Mouse (Mus musculus): ENCODE measurements around the gene Agtr1b.
A peak's percentile ranks its signal among the peaks of the same experiment; 100 is the strongest.

The Agtr1b gene

GRCm38 (mm10) chr3:20366558-20367522, at the start of gene Agtr1b:
Gene Agtr1b, minus strand, starts transcription at chr3:20367177.
- DNase-seq: peak; percentile 26 to 29

DNA sequence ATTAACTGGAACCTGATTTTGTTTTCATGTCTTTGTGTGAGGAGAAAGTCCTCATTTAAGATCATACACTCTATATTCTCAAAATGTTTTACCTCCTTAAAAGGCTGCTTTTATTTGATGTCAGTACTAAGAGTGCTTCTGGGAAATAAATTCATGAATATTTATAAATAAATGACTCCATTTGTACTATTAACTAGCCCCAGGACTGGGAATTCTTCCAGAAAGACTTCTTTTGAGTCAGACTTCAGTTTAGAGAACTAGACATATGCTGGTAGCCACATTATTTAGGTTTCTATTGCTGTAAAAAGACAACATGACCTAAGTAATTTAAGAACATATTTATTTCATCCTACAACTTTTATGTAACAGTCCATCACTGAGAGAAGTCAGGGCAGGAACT, 13.4 kb downstream of the Agtr1b start:
- DNase-seq: no peak

DNA sequence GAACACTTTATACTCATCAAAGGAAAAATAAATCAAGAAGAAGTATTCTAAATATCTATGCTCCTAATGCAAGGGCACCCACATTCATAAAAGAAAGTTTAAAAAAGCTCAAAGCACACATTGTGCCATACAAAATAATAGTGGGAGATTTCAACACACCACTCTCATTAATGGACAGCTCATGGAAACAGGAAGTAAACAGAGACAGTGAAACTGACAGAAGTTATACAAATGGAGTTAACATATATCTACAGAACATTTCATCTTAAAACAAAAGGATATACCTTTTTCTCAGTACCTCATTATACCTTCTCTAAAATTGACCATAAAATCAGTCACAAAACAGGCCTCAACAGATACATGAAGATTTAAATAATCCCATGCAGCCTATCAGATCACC, 18.8 kb downstream of the Agtr1b start:
- no peak for DNase-seq

DNA sequence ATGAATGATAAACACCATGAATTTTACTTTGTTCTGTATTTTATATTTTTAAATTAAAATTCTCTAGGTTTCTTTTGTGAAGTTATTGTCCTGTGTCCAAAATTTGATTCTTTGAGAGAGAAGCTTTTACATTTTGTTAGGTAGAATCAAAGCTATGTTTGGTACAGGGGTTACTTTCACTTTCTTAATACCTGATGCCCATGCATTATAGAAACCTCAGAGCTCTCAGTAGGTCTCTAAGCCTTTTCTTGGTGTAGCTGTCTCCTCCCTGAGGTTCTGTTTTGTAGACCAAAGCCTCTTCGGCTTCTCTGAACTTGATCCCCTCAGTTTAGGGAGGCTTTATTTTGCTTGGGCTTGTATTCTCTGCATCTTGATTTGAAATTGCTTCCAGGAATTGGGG, 26.6 kb downstream of the Agtr1b start:
- no peak for DNase-seq

DNA sequence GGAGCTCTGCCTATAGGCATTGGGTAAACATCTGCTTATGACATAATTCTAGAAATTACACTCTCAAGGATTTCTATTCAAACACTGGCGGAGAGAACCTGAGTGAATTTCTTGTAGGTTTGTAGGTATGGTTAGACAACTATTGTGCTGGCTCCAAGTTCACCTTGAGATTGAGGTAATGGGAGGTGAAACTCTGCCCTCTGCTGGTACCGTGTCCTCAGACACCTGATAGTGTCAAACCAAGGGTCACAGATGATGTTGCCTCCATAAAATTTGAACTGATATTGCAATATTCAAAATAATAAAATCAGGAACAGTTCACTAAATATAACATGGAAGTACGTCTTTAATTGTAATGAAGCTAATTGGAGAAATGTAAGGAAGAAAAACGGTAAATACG, 32.3 kb downstream of the Agtr1b start:
- DNase-seq: peak in 1 of 2 experiments; percentile 4

- no peak for DNase-seq
These were observed 49.7 kb downstream of the Agtr1b start for GRCm38 (mm10) chr3:20317233-20317632.

DNA sequence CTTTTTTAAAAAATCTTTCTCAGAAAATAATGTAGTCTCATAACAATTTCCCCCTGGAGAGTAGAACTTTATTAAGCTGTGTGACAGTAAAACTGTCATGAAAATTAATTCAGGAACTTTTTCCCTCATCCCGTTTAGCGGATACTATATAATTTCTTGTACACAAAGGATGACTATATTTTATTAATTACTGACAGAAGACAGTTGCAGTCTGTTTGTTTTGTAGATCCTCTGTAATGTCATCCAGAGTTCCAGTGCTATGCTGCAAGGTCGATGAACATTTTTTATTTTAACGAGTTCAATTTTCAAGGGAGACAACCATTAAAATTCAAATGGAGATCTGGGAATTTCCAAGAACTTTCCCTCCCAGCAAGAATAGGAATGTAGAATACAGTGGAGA, 57.8 kb downstream of the Agtr1b start:
- DNase-seq: no peak

- DNase-seq: no peak
These were observed 59.7 kb downstream of the Agtr1b start for GRCm38 (mm10) chr3:20307256-20307655.

GRCm38 (mm10) chr3:20304758-20305352, 62.1 kb downstream of the Agtr1b start:
- no peak for DNase-seq

DNA sequence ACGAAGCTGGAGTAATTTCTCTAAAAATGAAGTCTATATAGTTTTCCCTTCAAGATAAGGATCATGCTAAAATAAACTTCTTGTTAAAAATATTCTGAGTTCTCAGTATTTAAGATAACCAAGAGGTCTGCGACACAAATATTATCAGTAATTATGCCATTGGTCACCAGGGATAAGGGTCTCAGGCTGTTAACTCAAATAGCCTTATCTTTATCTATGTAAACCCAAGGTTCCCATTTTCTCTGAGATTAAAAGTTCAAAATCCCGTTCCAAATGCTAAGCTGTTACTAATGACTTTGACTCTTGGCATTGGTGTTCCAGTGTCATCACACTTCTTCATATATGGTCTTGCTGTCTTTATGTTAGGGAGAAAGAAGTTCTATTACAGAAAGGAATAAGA, 71.4 kb downstream of the Agtr1b start:
- DNase-seq: no peak

GRCm38 (mm10) chr3:20294542-20295348, 72.2 kb downstream of the Agtr1b start:
- no peak for DNase-seq

- no peak for DNase-seq
These were observed 75.6 kb downstream of the Agtr1b start for GRCm38 (mm10) chr3:20291370-20291769.

- DNase-seq: no peak
These were observed 78.2 kb downstream of the Agtr1b start for GRCm38 (mm10) chr3:20288761-20289160.

DNA sequence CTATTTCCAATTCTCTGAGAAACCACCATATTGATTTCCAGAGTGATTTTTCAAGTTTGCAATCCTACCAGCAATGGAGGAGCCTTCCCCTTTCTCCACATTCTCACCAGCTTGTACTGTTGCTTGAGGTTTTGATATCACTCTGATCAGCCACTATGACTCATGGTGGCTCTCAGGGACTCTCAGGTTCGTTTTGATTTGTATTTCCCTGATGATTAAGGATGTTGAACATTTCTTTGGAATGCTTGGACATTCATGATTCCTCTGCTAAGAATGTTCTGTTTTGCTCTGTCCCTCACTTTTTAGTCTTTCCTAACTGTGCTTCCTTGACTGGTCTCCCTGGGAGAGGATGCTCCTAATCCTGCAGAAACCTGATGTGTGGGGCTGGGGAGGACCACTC, 85.2 kb downstream of the Agtr1b start:
- no peak for DNase-seq

- no peak for DNase-seq
These were observed 91.3 kb downstream of the Agtr1b start, which contains the start of gene Cpb1 for GRCm38 (mm10) chr3:20275633-20276032. Gene Cpb1, minus strand, starts transcription at chr3:20275733.
